Mouse (Mus musculus) embryonic fibroblast, embryonic 13.5 days (primary cell): Measurements from ENCODE around the gene Rab27a.
A peak's percentile ranks its signal among the peaks of the same experiment; 100 is the strongest.

Experiments
- CTCF ChIP-seq: IDR thresholded peaks from 2 replicates; pipeline ENCODE4 v1.5.1; 2011; ENCODE audit warnings: mild to moderate bottlenecking, control low read depth, low read length, moderate library complexity, borderline replicate concordance; ENCODE audit not compliant: insufficient read depth
- POLR2A ChIP-seq: IDR thresholded peaks from 2 replicates; pipeline ENCODE4 v1.6.1; 2011; ENCODE audit warnings: low read depth, mild to moderate bottlenecking, control low read depth, low read length, moderate library complexity

DNA sequence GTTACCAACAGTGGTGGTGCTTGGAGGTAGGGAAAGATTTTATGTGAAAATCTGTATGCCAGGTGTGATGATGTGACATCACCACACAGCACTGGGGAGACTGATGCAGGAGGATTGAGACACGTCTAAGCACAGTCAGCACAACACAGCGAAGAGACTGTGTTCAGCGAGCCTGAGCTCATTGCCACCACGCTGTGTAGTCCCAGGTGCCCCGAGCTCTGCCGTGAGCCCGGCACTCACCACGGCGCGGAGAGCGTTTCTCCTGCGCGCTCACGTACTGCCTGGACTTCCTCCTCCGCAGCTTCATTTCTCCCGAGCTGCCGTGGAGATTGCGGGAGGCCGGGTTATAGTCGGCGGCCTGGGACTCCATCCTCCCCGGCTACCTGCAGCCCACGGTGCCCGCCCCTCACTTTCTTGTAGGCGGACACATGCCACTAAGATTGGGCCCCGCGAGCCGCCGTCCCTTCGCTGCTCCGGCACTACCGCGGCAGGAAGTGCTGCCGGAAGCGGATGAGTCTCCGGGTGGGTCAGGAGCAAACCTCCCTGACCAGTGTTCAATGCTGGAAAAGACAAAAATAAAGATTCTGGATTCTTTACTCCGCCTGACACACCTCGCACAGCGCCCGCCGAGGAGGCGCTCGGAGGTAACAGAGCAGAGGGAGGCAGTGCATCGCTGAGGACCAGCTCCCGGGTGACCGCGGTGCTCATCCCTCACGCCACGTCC lies 5.3 kb upstream of the Rab27a start:
- TF ChIP-seq POLR2A (peak; percentile 75), CTCF (no peak)
